Mouse (Mus musculus) heart, adult 2 months (tissue): Measurements from ENCODE around the gene Lss. TPM values are rescaled to one million over a fixed set of nuclear protein-coding genes. Genes with fewer than 3 reads are reported as not detected.

Experiments
- DNase-seq, 2 experiments: peaks; one replicate each; pipeline ENCODE4 v3.0.0; 2021
- H3K27ac ChIP-seq: fragments of 200-600 bp; 2 replicates; pipeline ENCODE4 v1.8.1; 2022
- H3K27me3 ChIP-seq: fragments of 200-500 bp; 2 replicates; pipeline ENCODE4 v1.6.1; 2012; ENCODE audit warnings: mild to moderate bottlenecking, low read length, inconsistent platforms, mixed read lengths; ENCODE audit not compliant: control insufficient read depth, insufficient read depth
- H3K36me3 ChIP-seq: fragments of 200-500 bp; 2 replicates; pipeline ENCODE4 v1.6.1; 2012; ENCODE audit warnings: low read length, inconsistent platforms; ENCODE audit not compliant: control insufficient read depth, insufficient read depth
- H3K4me1 ChIP-seq: fragments of 200-500 bp; 2 replicates; pipeline ENCODE4 v1.6.1; 2011; ENCODE audit warnings: low read length; ENCODE audit not compliant: control insufficient read depth, insufficient read depth
- H3K4me3 ChIP-seq: fragments of 200-600 bp; 2 replicates; pipeline ENCODE4 v1.8.1; 2022
- H3K79me2 ChIP-seq: fragments of 200-500 bp; replicated peaks from 2 replicates; pipeline ENCODE4 v1.6.1; 2012; ENCODE audit warnings: mild to moderate bottlenecking, inconsistent platforms, low read length, moderate library complexity, mixed read lengths; ENCODE audit not compliant: control insufficient read depth, insufficient read depth
- H3K9ac ChIP-seq: fragments of 200-500 bp; 2 replicates; pipeline ENCODE4 v1.6.1; 2012; ENCODE audit warnings: low read depth, mild to moderate bottlenecking, control low read depth, inconsistent platforms, low read length, mixed read lengths
- CTCF ChIP-seq: fragments of 200-600 bp; IDR thresholded peaks from 2 replicates; pipeline ENCODE4 v1.8.1; 2022; ENCODE audit warnings: antibody characterized with exemption, mild to moderate bottlenecking, moderate library complexity
- EP300 ChIP-seq: fragments of 200-500 bp; IDR thresholded peaks from 2 replicates; pipeline ENCODE4 v1.6.1; 2011; ENCODE audit warnings: low read depth, low read length, control low read depth; ENCODE audit not compliant: insufficient read depth
- POLR2A ChIP-seq: fragments of 200-500 bp; IDR thresholded peaks from 2 replicates; pipeline ENCODE4 v1.6.1; 2011; ENCODE audit warnings: mild to moderate bottlenecking, low read depth, low read length, control low read depth; ENCODE audit not compliant: insufficient read depth
- WGBS: fragments of 180-500 bp; shearing (Covaris S2); methylation state at CpG from one replicate; pipeline ENCODE4 v1.1.7; 2018; 5-methylcytosine and 5-hydroxymethylcytosine counted together
- intact Hi-C: fragments of 180-260 bp; cut with DNase I; formaldehyde crosslinking; loops from one replicate; pipeline ENCODE4 v1.15.1; 2025
- polyA plus RNA-seq: library from polyadenylated mRNA; depleted of rRNA; stranded (reverse); fragments of >200 nt; gene quantifications from 2 replicates; pipeline ENCODE4 v1.2.3, GENCODE M21; 2012; rRNA removed
- total RNA-seq, 2 experiments: library from RNA; stranded (reverse); gene quantifications; 2 replicates each; pipeline ENCODE4 v1.2.3; 2021

Gene Lss
- total and polyA plus RNA-seq, 3 experiments, result 6.1 to 7.5 (median 6.6) TPM

GRCm38 (mm10) chr10:76590197-76590596, 58.8 kb downstream of the Lss start:
- Histone ChIP-seq H3K27me3 (no peaks in the 10 kb centered on the region), H3K4me1 (peaks cover 1% of the 10 kb centered on the region; the same call in 1 of the 2 replicates), H3K36me3 (no peaks in the 10 kb centered on the region; the same call in 1 of the 2 replicates), H3K9ac (no peak overlapping the region), H3K4me3 (no peak overlapping the region), H3K79me2 (no peaks in the 10 kb centered on the region), H3K27ac (no peak overlapping the region)
- intact Hi-C loops, result no loop called here
- TF ChIP-seq EP300, result no peak
- no peak for TF ChIP-seq POLR2A
- no peak for TF ChIP-seq CTCF
- WGBS, result 63% methylated on average over 11 of the region's 11 CpGs
- DNase-seq, result no peak

- no peak overlapping the region for H3K9ac ChIP-seq
- no peaks in the 10 kb centered on the region for H3K36me3 ChIP-seq
- intact Hi-C loops, result no loop called here
- WGBS, result 93% methylated on average over 31 of the region's 31 CpGs
- DNase-seq, result no peak
- H3K4me3 ChIP-seq, result no peak overlapping the region
- H3K4me1 ChIP-seq, result no peaks in the 10 kb centered on the region
- TF ChIP-seq EP300, result no peak
- TF ChIP-seq CTCF, result no peak
- no peak for TF ChIP-seq POLR2A
- H3K27ac ChIP-seq, result no peak overlapping the region
- H3K79me2 ChIP-seq, result no peaks in the 10 kb centered on the region
- H3K27me3 ChIP-seq, result no peaks in the 10 kb centered on the region
Measured at GRCm38 (mm10) chr10:76596338-76596737, 65.0 kb downstream of the Lss start.

GRCm38 (mm10) chr10:76602690-76603089, 71.3 kb downstream of the Lss start:
- TF ChIP-seq CTCF (no peak), POLR2A (no peak), EP300 (no peak)
- H3K36me3 ChIP-seq, result no peaks in the 10 kb centered on the region
- intact Hi-C loops, result no loop called here
- H3K27me3 ChIP-seq, result no peaks in the 10 kb centered on the region
- H3K27ac ChIP-seq, result no peak overlapping the region
- no peak overlapping the region for H3K9ac ChIP-seq
- no peaks in the 10 kb centered on the region for H3K79me2 ChIP-seq
- peak in 1 of 2 experiments; percentile 15 for DNase-seq
- 30% methylated on average over 3 of the region's 3 CpGs for WGBS
- H3K4me3 ChIP-seq, result no peak overlapping the region
- no peaks in the 10 kb centered on the region for H3K4me1 ChIP-seq

Other genes starting within 250 kb of the Lss start
- gene Dip2a, start 186.3 kb upstream of the Lss start, total RNA-seq, result 1 to 10 TPM; 8.4 to 9.2 TPM
- gene Dip2a, start 186.3 kb upstream of the Lss start, polyA plus RNA-seq, result 7.5 and 9.9 TPM in 2 replicates
- not detected for gene AC141477.1, start 91.1 kb upstream of the Lss start, total RNA-seq
- not detected in 2 replicates for gene AC141477.1, start 91.1 kb upstream of the Lss start, polyA plus RNA-seq
- gene Pcnt, start 88.8 kb upstream of the Lss start, total RNA-seq, result 10 to 100 TPM; 42.2 to 56.7 TPM
- 27.4 and 43.0 TPM in 2 replicates for gene Pcnt, start 88.8 kb upstream of the Lss start, polyA plus RNA-seq
- under 1 TPM in 1 of 2 experiments, not detected in 1; 0.20 TPM for gene 2610028H24Rik, start 82.5 kb upstream of the Lss start, total RNA-seq
- gene 2610028H24Rik, start 82.5 kb upstream of the Lss start, polyA plus RNA-seq, result 0.47 and 1.8 TPM in 2 replicates
- 10 to 100 TPM; 21.4 to 24.9 TPM for gene Mcm3ap, start 62.7 kb upstream of the Lss start, total RNA-seq
- 14.7 and 25.3 TPM in 2 replicates for gene Mcm3ap, start 62.7 kb upstream of the Lss start, polyA plus RNA-seq
- 1 to 10 TPM; 3.5 to 3.7 TPM for gene Ybey, start 62.5 kb upstream of the Lss start, total RNA-seq
- 2.2 and 3.7 TPM in 2 replicates for gene Ybey, start 62.5 kb upstream of the Lss start, polyA plus RNA-seq
- not detected for gene Spatc1l, start 30.7 kb downstream of the Lss start, total RNA-seq
- gene Spatc1l, start 30.7 kb downstream of the Lss start, polyA plus RNA-seq, result 0.10 and 0.12 TPM in 2 replicates
- not detected for gene Ftcd, start 44.1 kb downstream of the Lss start, total RNA-seq
- 0.12 TPM in 1 of 2 replicates, not detected in the other for gene Ftcd, start 44.1 kb downstream of the Lss start, polyA plus RNA-seq
- 10 to 100 TPM; 36.0 to 65.5 TPM for gene Col6a2, start 92.0 kb downstream of the Lss start, total RNA-seq
- gene Col6a2, start 92.0 kb downstream of the Lss start, polyA plus RNA-seq, result 70.2 and 89.7 TPM in 2 replicates
- gene Col6a1, start 194.6 kb downstream of the Lss start, total RNA-seq, result 10 to 100 TPM; 30.5 to 52.4 TPM
- gene Col6a1, start 194.6 kb downstream of the Lss start, polyA plus RNA-seq, result 75.5 and 95.3 TPM in 2 replicates